Mouse (Mus musculus) CH12.LX (cell line): ENCODE results near the gene Fancc. TPM values are rescaled to one million over a fixed set of nuclear protein-coding genes. Genes with fewer than 3 reads are reported as not detected.
A peak's percentile ranks its signal among the peaks of the same experiment; 100 is the strongest.

ENCODE experiments used
- DNase-seq: peaks from one replicate; pipeline ENCODE4 v3.0.0-alpha.2; 2013; ENCODE audit errors: extremely low read depth
- H3K27ac ChIP-seq: 2 replicates; pipeline ENCODE4 v1.5.1; 2012; ENCODE audit warnings: low read depth, mild to moderate bottlenecking, control low read depth, moderate library complexity; ENCODE audit not compliant: insufficient read depth
- H3K27me3 ChIP-seq: replicated peaks from 2 replicates; pipeline ENCODE3; 2012; ENCODE audit warnings: inconsistent platforms
- H3K36me3 ChIP-seq, 2 experiments: replicated peaks in 1 of 2; 2 replicates each; pipeline versions ENCODE3 to v1.6.1; 2012; ENCODE audit warnings: inconsistent platforms in 1 of 2, low read length in 1 of 2, mild to moderate bottlenecking in 1 of 2, mixed read lengths in 1 of 2, moderate library complexity in 1 of 2; ENCODE audit not compliant: control insufficient read depth in 1 of 2, insufficient read depth in 1 of 2
- H3K4me1 ChIP-seq, 2 experiments: 2 replicates each; pipeline ENCODE4 v1.6.1; 2012; ENCODE audit warnings: inconsistent platforms in 1 of 2, moderate library complexity in 1 of 2; ENCODE audit not compliant: insufficient read depth in 2 of 2, control insufficient read depth in 1 of 2
- H3K4me2 ChIP-seq: 2 replicates; pipeline ENCODE4 v1.6.1; 2012; ENCODE audit warnings: low read depth, mild to moderate bottlenecking, control low read depth; ENCODE audit not compliant: poor library complexity, insufficient read depth, severe bottlenecking
- H3K4me3 ChIP-seq, 3 experiments: fragments of 150-350 bp in 1 of 3; sonication (generic) in 1 of 3; replicated peaks in 1 of 3; 2 replicates each; pipeline versions ENCODE3 to v1.5.1; 2011 to 2012; ENCODE audit warnings: low read depth in 2 of 3, low read length in 2 of 3, mild to moderate bottlenecking in 2 of 3, moderate library complexity in 2 of 3, control low read depth in 1 of 3, improper control_type of control experiment in 1 of 3, inconsistent platforms in 1 of 3, mixed read lengths in 1 of 3; ENCODE audit not compliant: poor library complexity in 1 of 3
- H3K79me2 ChIP-seq: replicated peaks from 2 replicates; pipeline ENCODE4 v1.6.1; 2012; ENCODE audit warnings: mild to moderate bottlenecking, moderate library complexity; ENCODE audit not compliant: control insufficient read depth, poor library complexity, insufficient read depth, severe bottlenecking; ENCODE audit errors: extremely low read depth
- H3K9ac ChIP-seq: 2 replicates; pipeline ENCODE4 v1.6.1; 2012; ENCODE audit warnings: low read depth, mild to moderate bottlenecking, control low read depth, moderate library complexity; ENCODE audit not compliant: insufficient read depth
- H3K9me3 ChIP-seq: replicated peaks from 2 replicates; pipeline ENCODE3; 2012; ENCODE audit warnings: low read length, inconsistent platforms, mixed read lengths
- BHLHE40 ChIP-seq: IDR thresholded peaks from 2 replicates; pipeline ENCODE4 v1.6.1; 2011; ENCODE audit warnings: mild to moderate bottlenecking, low read depth, low read length, improper control_type of control experiment
- CHD1 ChIP-seq: IDR thresholded peaks from 2 replicates; pipeline ENCODE4 v1.6.1; 2012; ENCODE audit warnings: low read depth, low read length, improper control_type of control experiment, inconsistent platforms
- CHD2 ChIP-seq: IDR thresholded peaks from 2 replicates; pipeline ENCODE4 v1.6.1; 2011; ENCODE audit warnings: low read length, improper control_type of control experiment
- E2F4 ChIP-seq: IDR thresholded peaks from 2 replicates; pipeline ENCODE4 v1.6.1; 2011; ENCODE audit warnings: low read depth, low read length, improper control_type of control experiment; ENCODE audit not compliant: insufficient replicate concordance
- EP300 ChIP-seq: IDR thresholded peaks from 2 replicates; pipeline ENCODE4 v1.6.1; 2011; ENCODE audit warnings: low read length, improper control_type of control experiment
- ETS1 ChIP-seq: conservative IDR thresholded peaks from 2 replicates; pipeline ENCODE4 v1.6.1; 2012; ENCODE audit warnings: low read depth, mild to moderate bottlenecking, inconsistent platforms, low read length, improper control_type of control experiment, moderate library complexity
- HCFC1 ChIP-seq: IDR thresholded peaks from 2 replicates; pipeline ENCODE4 v1.6.1; 2012; ENCODE audit warnings: low read depth, mild to moderate bottlenecking, inconsistent platforms, low read length, improper control_type of control experiment
- IRF4 ChIP-seq: IDR thresholded peaks from 2 replicates; pipeline ENCODE4 v1.6.1; 2014; ENCODE audit warnings: low read depth, mild to moderate bottlenecking, inconsistent platforms, low read length, improper control_type of control experiment
- JUN ChIP-seq: IDR thresholded peaks from 2 replicates; pipeline ENCODE4 v1.6.1; 2011; ENCODE audit warnings: low read depth, mild to moderate bottlenecking, low read length, improper control_type of control experiment, moderate library complexity; ENCODE audit not compliant: insufficient read depth
- JUND ChIP-seq: conservative IDR thresholded peaks from 2 replicates; pipeline ENCODE4 v1.6.1; 2011; ENCODE audit warnings: low read depth, low read length, improper control_type of control experiment
- KAT2A ChIP-seq: IDR thresholded peaks from 2 replicates; pipeline ENCODE4 v1.6.1; 2012; ENCODE audit warnings: low read length, improper control_type of control experiment, inconsistent platforms; ENCODE audit not compliant: insufficient replicate concordance
- MAFK ChIP-seq: IDR thresholded peaks from 2 replicates; pipeline ENCODE4 v1.6.1; 2011; ENCODE audit warnings: low read length, improper control_type of control experiment; ENCODE audit not compliant: insufficient replicate concordance
- MAX ChIP-seq: IDR thresholded peaks from 2 replicates; pipeline ENCODE4 v1.6.1; 2011; ENCODE audit warnings: low read length, improper control_type of control experiment
- MEF2A ChIP-seq: IDR thresholded peaks from 2 replicates; pipeline ENCODE4 v1.6.1; 2014; ENCODE audit warnings: low read depth, mild to moderate bottlenecking, inconsistent platforms, low read length, improper control_type of control experiment, borderline replicate concordance
- MXI1 ChIP-seq: IDR thresholded peaks from 2 replicates; pipeline ENCODE4 v1.6.1; 2011; ENCODE audit warnings: mild to moderate bottlenecking, low read depth, low read length, improper control_type of control experiment
- MYC ChIP-seq: IDR thresholded peaks from 2 replicates; pipeline ENCODE4 v1.6.1; 2011; ENCODE audit warnings: low read depth, mild to moderate bottlenecking, improper control_type of control experiment, low read length
- POLR2AphosphoS2 ChIP-seq: IDR thresholded peaks from 2 replicates; pipeline ENCODE4 v1.6.1; 2011; ENCODE audit warnings: low read depth, low read length, improper control_type of control experiment
- RCOR1 ChIP-seq: conservative IDR thresholded peaks from 2 replicates; pipeline ENCODE4 v1.6.1; 2012; ENCODE audit warnings: low read depth, mild to moderate bottlenecking, inconsistent platforms, low read length, improper control_type of control experiment
- SIN3A ChIP-seq: IDR thresholded peaks from 2 replicates; pipeline ENCODE4 v1.6.1; 2012; ENCODE audit warnings: low read length, improper control_type of control experiment, inconsistent platforms
- TBP ChIP-seq: conservative IDR thresholded peaks from 2 replicates; pipeline ENCODE4 v1.6.1; 2011; ENCODE audit warnings: low read depth, low read length, improper control_type of control experiment
- TCF12 ChIP-seq: IDR thresholded peaks from 2 replicates; pipeline ENCODE4 v1.6.1; 2014; ENCODE audit warnings: low read depth, mild to moderate bottlenecking, inconsistent platforms, low read length, improper control_type of control experiment
- USF1 ChIP-seq: IDR thresholded peaks from 2 replicates; pipeline ENCODE4 v1.6.1; 2014; ENCODE audit warnings: low read depth, mild to moderate bottlenecking, inconsistent platforms, low read length, improper control_type of control experiment
- ZC3H11A ChIP-seq: IDR thresholded peaks from 2 replicates; pipeline ENCODE4 v1.6.1; 2012; ENCODE audit warnings: low read depth, mild to moderate bottlenecking, inconsistent platforms, low read length, improper control_type of control experiment
- ZNF384 ChIP-seq: IDR thresholded peaks from 2 replicates; pipeline ENCODE4 v1.6.1; 2012; ENCODE audit warnings: low read depth, low read length, improper control_type of control experiment, inconsistent platforms
- dilution Hi-C: fragments of 300-500 bp; cut with MboI; formaldehyde crosslinking; loops from 2 replicates; pipeline ENCODE4 v1.14.3; 2020; ENCODE audit warnings: low sequenced_read_pairs; ENCODE audit not compliant: extremely low pct_unique_long_range_greater_than_20kb, extremely low pct_ligation_motif_present
- in situ Hi-C: fragments of 300-500 bp; cut with MboI; formaldehyde crosslinking; loops from 3 replicates; pipeline ENCODE4 v1.14.3; 2019; ENCODE audit warnings: low sequenced_read_pairs, low pct_ligation_motif_present, low pct_unique_long_range_greater_than_20kb, mixed read lengths
- polyA plus RNA-seq: library from polyadenylated mRNA; unstranded; fragments of >175 nt; gene quantifications from 2 replicates; pipeline ENCODE4 v1.2.1, GENCODE M21; 2012; ENCODE audit warnings: low read depth; ENCODE audit not compliant: insufficient read length
- total RNA-seq, 2 experiments: library from RNA; depleted of rRNA; stranded (reverse); fragments of 300-350 nt in 1 of 2; fragments of >200 nt in 1 of 2; gene quantifications; 2 replicates each; pipeline ENCODE4 v1.2.3; 2012 to 2014

The Fancc gene
- total and polyA plus RNA-seq, 3 experiments: 8.2 to 12.4 (median 8.7) TPM

DNA sequence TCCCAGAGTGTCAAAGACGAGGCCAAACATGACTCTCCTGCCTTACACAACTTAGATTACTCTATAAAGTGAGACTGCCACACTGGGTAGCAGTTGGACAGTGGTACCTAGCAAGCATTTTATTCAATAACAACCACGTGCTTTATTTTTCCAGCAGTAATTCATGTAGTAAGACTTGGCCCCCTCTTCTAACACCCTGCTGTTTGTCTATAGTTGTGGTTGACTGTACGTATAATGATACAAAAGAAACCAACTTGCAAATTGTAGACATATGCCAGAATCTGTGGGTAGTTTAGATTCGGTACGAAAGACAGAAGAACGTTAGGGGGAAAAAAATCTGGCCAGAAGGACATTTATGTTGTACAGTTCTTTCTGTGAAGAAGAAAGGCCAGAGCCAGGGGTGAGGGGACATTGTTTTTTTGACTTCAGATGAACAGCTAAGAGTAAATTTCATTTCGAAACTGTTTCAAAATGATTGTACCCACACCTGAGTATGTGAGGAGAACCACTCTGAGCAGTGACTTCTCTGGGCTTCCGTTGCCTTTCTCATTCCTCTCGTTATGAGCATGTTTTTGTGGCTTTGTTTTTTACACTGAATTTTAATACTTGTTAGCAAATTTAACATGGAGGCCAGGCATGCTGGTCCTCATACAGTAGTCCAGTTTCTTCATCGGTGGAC is 222.5 kb downstream of the Fancc start:
- peaks cover 3 to 27% of the 10 kb centered on the region in 2 experiments; a peak in 3 of 4 replicates for H3K4me1 ChIP-seq
- H3K27me3 ChIP-seq: no peaks in the 10 kb centered on the region
- H3K36me3 ChIP-seq: peaks cover 0 to 40% of the 10 kb centered on the region in 2 experiments
- DNase-seq: peak; percentile 35
- 0 out of 2 replicates have a peak, but pooled peaks cover 6% of the 10 kb centered on the region for H3K79me2 ChIP-seq
- peak overlapping the region; percentile 24; the same call in 1 of the 2 replicates for H3K27ac ChIP-seq
- H3K4me3 ChIP-seq: no peak overlapping the region
- H3K9me3 ChIP-seq: no peaks in the 10 kb centered on the region
- H3K9ac ChIP-seq: peak overlapping the region; percentile 34; the same call in 1 of the 2 replicates
- in situ Hi-C loops: no loop called here
- TF ChIP-seq MAX (peak; percentile 79), CHD2 (peak; percentile 59), E2F4 (no peak), TCF12 (peak; percentile 78), RCOR1 (0 out of 2 replicates have a peak, but pooled peaks have one; percentile 51), TBP (no peak), IRF4 (peak; percentile 96), POLR2AphosphoS2 (no peak), ZC3H11A (no peak), MXI1 (peak; percentile 30; the same call in 1 of the 2 replicates), MAFK (0 out of 2 replicates have a peak, but pooled peaks have one; percentile 20), USF1 (no peak), KAT2A (no peak), JUN (peak; percentile 93), MEF2A (peak; percentile 64), HCFC1 (no peak), SIN3A (peak; percentile 58), BHLHE40 (peak; percentile 78), ZNF384 (peak; percentile 74), EP300 (peak; percentile 95), MYC (peak; percentile 46; the same call in 1 of the 2 replicates), CHD1 (peak; percentile 80), JUND (peak; percentile 92), ETS1 (peak; percentile 67; the same call in 1 of the 2 replicates)
- dilution Hi-C loops: no loop called here
- peak overlapping the region; percentile 78 for H3K4me2 ChIP-seq
